Mouse (Mus musculus) intestine, embryonic 14.5 days (tissue): ENCODE measurements around the gene Zp2. TPM values are rescaled to one million over a fixed set of nuclear protein-coding genes. Genes with fewer than 3 reads are reported as not detected.

Experiments used
- ATAC-seq: fragments of 200-750 bp; cut with Nextera tagmentation; replicated peaks from 2 replicates; pipeline ENCODE4 v1.8.0; 2017; ENCODE audit warnings: low read depth, moderate number of reproducible peaks, moderate TSS enrichment, moderate library complexity; ENCODE audit not compliant: low FRiP score, low TSS enrichment
- DNase-seq: peaks from one replicate; pipeline ENCODE4 v3.0.0-alpha.2; 2018; ENCODE audit warnings: low spot score
- H3K27ac ChIP-seq: fragments of 300-500 bp; sonication (generic); 2 replicates; pipeline ENCODE4 v1.5.1; 2014; ENCODE audit warnings: low read depth, mild to moderate bottlenecking, control low read depth
- H3K27me3 ChIP-seq: fragments of 300-500 bp; sonication (generic); replicated peaks from 2 replicates; pipeline ENCODE4 v1.6.1; 2014; ENCODE audit warnings: low read length, control low read depth; ENCODE audit not compliant: control insufficient read depth, insufficient read depth
- H3K36me3 ChIP-seq: fragments of 300-500 bp; sonication (generic); 2 replicates; pipeline ENCODE4 v1.6.1; 2014; ENCODE audit warnings: low read length, control low read depth; ENCODE audit not compliant: control insufficient read depth, insufficient read depth
- H3K4me1 ChIP-seq: fragments of 300-500 bp; sonication (generic); replicated peaks from 2 replicates; pipeline ENCODE4 v1.6.1; 2014; ENCODE audit warnings: low read length, control low read depth, mixed read lengths; ENCODE audit not compliant: control insufficient read depth, insufficient read depth
- H3K4me2 ChIP-seq: fragments of 300-500 bp; sonication (generic); 2 replicates; pipeline ENCODE4 v1.6.1; 2014; ENCODE audit warnings: low read length
- H3K4me3 ChIP-seq: fragments of 300-500 bp; sonication (generic); 2 replicates; pipeline ENCODE4 v1.5.1; 2014; ENCODE audit warnings: low read depth, low read length, control low read depth, mixed read lengths
- H3K9ac ChIP-seq: fragments of 300-500 bp; sonication (generic); 2 replicates; pipeline ENCODE4 v1.6.1; 2014; ENCODE audit warnings: mild to moderate bottlenecking, low read length
- H3K9me3 ChIP-seq: fragments of 300-500 bp; sonication (generic); 2 replicates; pipeline ENCODE4 v1.6.1; 2016; ENCODE audit warnings: low read length, control low read depth; ENCODE audit not compliant: control insufficient read depth
- WGBS: fragments of 180-500 bp; shearing (Covaris S2); extraction: QIAGEN DNeasy Blood & Tissue Kit; methylation state at CpG from one replicate; pipeline ENCODE4 v1.1.7; 2014; 5-methylcytosine and 5-hydroxymethylcytosine counted together
- polyA plus RNA-seq: library from polyadenylated mRNA; unstranded; fragments of >200 nt; fragmentation: Nextera tagmentation; extraction: Ambion mirVana; gene quantifications from 2 replicates; pipeline ENCODE4 v1.2.1, GENCODE M21; 2014

The Zp2 gene
- polyA plus RNA-seq, 1 experiment from 2014 or later, result not detected

- ATAC-seq (no peak), DNase-seq (peak; percentile 80)
- H3K36me3 ChIP-seq, result no peaks in the 10 kb centered on the region
- 21% methylated on average over 9 of the region's 9 CpGs for WGBS
- H3K9ac ChIP-seq, result no peak overlapping the region
- no peak overlapping the region for H3K27ac ChIP-seq
- no peak overlapping the region for H3K4me2 ChIP-seq
- no peaks in the 10 kb centered on the region for H3K27me3 ChIP-seq
- no peaks in the 10 kb centered on the region for H3K9me3 ChIP-seq
- H3K4me1 ChIP-seq, result peaks cover 7% of the 10 kb centered on the region
- no peak overlapping the region for H3K4me3 ChIP-seq
Measured at GRCm38 (mm10) chr7:120098403-120098802, 46.7 kb downstream of the Zp2 start.

- WGBS, result 10% methylated on average over 7 of the region's 7 CpGs
- Histone ChIP-seq H3K4me2 (no peak overlapping the region), H3K9me3 (no peaks in the 10 kb centered on the region), H3K27ac (no peak overlapping the region), H3K4me3 (no peak overlapping the region), H3K9ac (no peak overlapping the region), H3K27me3 (no peaks in the 10 kb centered on the region), H3K4me1 (peaks cover 5% of the 10 kb centered on the region; the same call in 1 of the 2 replicates), H3K36me3 (no peaks in the 10 kb centered on the region)
- DNase-seq, result peak; percentile 70
- ATAC-seq, result 0 out of 2 replicates have a peak, but pooled peaks have one; percentile 16
Measured at GRCm38 (mm10) chr7:120097845-120098244, 47.2 kb downstream of the Zp2 start.

- no peaks in the 10 kb centered on the region for H3K36me3 ChIP-seq
- WGBS, result 89% methylated on average over 6 of the region's 6 CpGs
- no peak within 1 kb of the TSS for H3K9ac ChIP-seq
- H3K4me2 ChIP-seq, result no peak within 1 kb of the TSS
- H3K27ac ChIP-seq, result no peak within 1 kb of the TSS
- ATAC-seq, result no peak
- H3K4me1 ChIP-seq, result no peaks in the 10 kb centered on the region
- no peak for DNase-seq
- H3K4me3 ChIP-seq, result no peak within 1 kb of the TSS
- no peaks in the 10 kb centered on the region for H3K9me3 ChIP-seq
- no peaks in the 10 kb centered on the region for H3K27me3 ChIP-seq
Measured at GRCm38 (mm10) chr7:120095180-120095579, 49.9 kb downstream of the Zp2 start, which contains the start of gene Dnah3. Gene Dnah3, minus strand, starts transcription at chr7:120095280.

GRCm38 (mm10) chr7:120094216-120094615 lies 50.9 kb downstream of the Zp2 start:
- Histone ChIP-seq H3K9me3 (no peaks in the 10 kb centered on the region), H3K27ac (no peak overlapping the region), H3K4me3 (no peak overlapping the region), H3K9ac (no peak overlapping the region), H3K36me3 (no peaks in the 10 kb centered on the region), H3K27me3 (no peaks in the 10 kb centered on the region), H3K4me2 (no peak overlapping the region), H3K4me1 (no peaks in the 10 kb centered on the region)
- WGBS, result 83% methylated on average over 3 of the region's 3 CpGs
- DNase-seq, result no peak
- ATAC-seq, result no peak

- Histone ChIP-seq H3K27ac (no peak overlapping the region), H3K36me3 (no peaks in the 10 kb centered on the region), H3K4me1 (no peaks in the 10 kb centered on the region), H3K9me3 (no peaks in the 10 kb centered on the region), H3K4me2 (no peak overlapping the region), H3K4me3 (no peak overlapping the region), H3K27me3 (no peaks in the 10 kb centered on the region), H3K9ac (no peak overlapping the region)
- DNase-seq (no peak), ATAC-seq (no peak)
- WGBS, result 53% methylated on average over 5 of the region's 5 CpGs
Measured at GRCm38 (mm10) chr7:120093033-120093432, 52.1 kb downstream of the Zp2 start.

GRCm38 (mm10) chr7:120080177-120080576 lies 64.9 kb downstream of the Zp2 start:
- ATAC-seq, result no peak

More at GRCm38 (mm10) chr7:120080177-120080576, 64.9 kb downstream of the Zp2 start:
- Histone ChIP-seq H3K4me3 (no peak overlapping the region), H3K9me3 (no peaks in the 10 kb centered on the region), H3K27me3 (no peaks in the 10 kb centered on the region), H3K9ac (no peak overlapping the region), H3K4me1 (no peaks in the 10 kb centered on the region), H3K36me3 (no peaks in the 10 kb centered on the region), H3K27ac (no peak overlapping the region), H3K4me2 (no peak overlapping the region)
- 52% methylated on average over 3 of the region's 3 CpGs for WGBS
- DNase-seq, result no peak

Other genes starting within 250 kb of the Zp2 start
- 8.0 and 8.5 TPM in 2 replicates for gene Lyrm1, start 249.4 kb downstream of the Zp2 start, polyA plus RNA-seq
- 5.7 and 6.2 TPM in 2 replicates for gene Dcun1d3, start 249.0 kb downstream of the Zp2 start, polyA plus RNA-seq
- not detected in 2 replicates for gene Dnah3, start 50.0 kb downstream of the Zp2 start, polyA plus RNA-seq
- 24.8 and 26.9 TPM in 2 replicates for gene Tmem159, start 42.9 kb downstream of the Zp2 start, polyA plus RNA-seq
- 4.5 and 5.2 TPM in 2 replicates for gene Anks4b, start 28.6 kb upstream of the Zp2 start, polyA plus RNA-seq
- 1.4 and 1.5 TPM in 2 replicates for gene Crym, start 56.8 kb upstream of the Zp2 start, polyA plus RNA-seq
- gene Abca14, start 58.7 kb upstream of the Zp2 start, polyA plus RNA-seq, result 0.08 TPM in 1 of 2 replicates, not detected in the other
- not detected in 2 replicates for gene Abca15, start 183.4 kb upstream of the Zp2 start, polyA plus RNA-seq